Mouse (Mus musculus) bone marrow, adult 2 months (tissue): ENCODE measurements around the gene Cdk16. TPM values are rescaled to one million over a fixed set of nuclear protein-coding genes. Genes with fewer than 3 reads are reported as not detected.
"Not testable (repeated sequence)": the region's sequence is repeated elsewhere in the genome, so short reads cannot be mapped to it uniquely, and the experiment has no call there.

Experiments
- H3K27ac ChIP-seq: fragments of 200-500 bp; 2 replicates; pipeline ENCODE4 v1.5.1; 2012; ENCODE audit warnings: low read depth, mild to moderate bottlenecking, control low read depth, inconsistent platforms, low read length; ENCODE audit not compliant: control insufficient read depth, poor library complexity, insufficient read depth
- H3K4me1 ChIP-seq: fragments of 200-500 bp; 2 replicates; pipeline ENCODE4 v1.6.1; 2011; ENCODE audit warnings: low read length; ENCODE audit not compliant: control insufficient read depth, insufficient read depth
- H3K4me3 ChIP-seq: fragments of 200-500 bp; replicated peaks from 2 replicates; pipeline ENCODE3; 2011; ENCODE audit warnings: mild to moderate bottlenecking, low read depth, low read length, control low read depth; ENCODE audit not compliant: control insufficient read depth
- CTCF ChIP-seq: fragments of 200-500 bp; IDR thresholded peaks from 2 replicates; pipeline ENCODE4 v1.5.1; 2011; ENCODE audit warnings: low read length, control low read depth; ENCODE audit not compliant: control insufficient read depth, insufficient read depth
- POLR2A ChIP-seq: fragments of 200-500 bp; IDR thresholded peaks from 2 replicates; pipeline ENCODE4 v1.6.1; 2011; ENCODE audit warnings: low read depth, mild to moderate bottlenecking, control low read depth, low read length, borderline replicate concordance; ENCODE audit not compliant: control insufficient read depth
- WGBS: fragments of 180-500 bp; shearing (Covaris S2); methylation state at CpG from one replicate; pipeline ENCODE4 v1.1.7; 2018; 5-methylcytosine and 5-hydroxymethylcytosine counted together
- polyA plus RNA-seq: library from polyadenylated mRNA; stranded (reverse); fragments of >200 nt; gene quantifications from 2 replicates; pipeline ENCODE4 v1.2.4, GENCODE M21; 2011; ENCODE audit warnings: low replicate concordance; ENCODE audit not compliant: missing spikeins, insufficient read depth, insufficient read length

Gene Cdk16
- polyA plus RNA-seq, 1 experiment = 71.7 TPM

GRCm38 (mm10) chrX:20728681-20729080 is 40.9 kb downstream of the Cdk16 start:
- TF ChIP-seq CTCF = no peak
- no peak for TF ChIP-seq POLR2A
- WGBS = 74% methylated on average over 5 of the region's 5 CpGs
- Histone ChIP-seq H3K4me1 (no peaks in the 10 kb centered on the region), H3K27ac (no peak overlapping the region), H3K4me3 (no peak overlapping the region)

- H3K4me1 ChIP-seq, H3K27ac ChIP-seq, H3K4me3 ChIP-seq: not testable (repeated sequence)
- 55% methylated on average over 10 of the region's 10 CpGs for WGBS
Observed at GRCm38 (mm10) chrX:20730048-20730447, 42.3 kb downstream of the Cdk16 start.

GRCm38 (mm10) chrX:20736479-20736878 is 48.7 kb downstream of the Cdk16 start:
- WGBS = 82% methylated on average over 4 of the region's 4 CpGs
- no peak for TF ChIP-seq POLR2A
- H3K4me1 ChIP-seq = no peaks in the 10 kb centered on the region
- no peak overlapping the region for H3K27ac ChIP-seq
- H3K4me3 ChIP-seq = no peak overlapping the region

GRCm38 (mm10) chrX:20748829-20749228 is 61.1 kb downstream of the Cdk16 start:
- no peak for TF ChIP-seq POLR2A
- TF ChIP-seq CTCF = no peak
- 74% methylated on average over 2 of the region's 2 CpGs for WGBS
- H3K4me1 ChIP-seq = no peaks in the 10 kb centered on the region
- H3K4me3 ChIP-seq = no peak overlapping the region
- no peak overlapping the region for H3K27ac ChIP-seq

Other genes with a start within 250 kb of the Cdk16 start
- gene Rgn, start 138.2 kb upstream of the Cdk16 start, polyA plus RNA-seq = 1.0 and 4.7 TPM in 2 replicates
- gene Rbm10, start 70.5 kb upstream of the Cdk16 start, polyA plus RNA-seq = 29.7 and 45.2 TPM in 2 replicates
- 86.5 and 146 TPM in 2 replicates for gene Ndufb11, start 70.3 kb upstream of the Cdk16 start, polyA plus RNA-seq
- 45.8 and 49.6 TPM in 2 replicates for gene Uba1, start 29.6 kb upstream of the Cdk16 start, polyA plus RNA-seq
- gene Usp11, start 16.0 kb downstream of the Cdk16 start, polyA plus RNA-seq = 8.1 and 13.8 TPM in 2 replicates
- gene Araf, start 109.9 kb downstream of the Cdk16 start, polyA plus RNA-seq = 37.0 and 71.7 TPM in 2 replicates
- 3.7 and 29.4 TPM in 2 replicates for gene Timp1, start 182.2 kb downstream of the Cdk16 start, polyA plus RNA-seq
- 0.47 and 0.50 TPM in 2 replicates for gene Syn1, start 233.1 kb downstream of the Cdk16 start, polyA plus RNA-seq
- 64.4 and 170 TPM in 2 replicates for gene Cfp, start 243.6 kb downstream of the Cdk16 start, polyA plus RNA-seq